Mouse (Mus musculus) layer of hippocampus, adult 2 months (tissue): ENCODE measurements at regions not wholly inside any gene's neighbourhood (a gene's known extent, or its start where the extent isn't known, plus 50 kb on each side); places are given as distances from the start of the nearest gene placed in this dataset.

Source experiments
- DNase-seq, 2 experiments: peaks; one replicate each; pipeline ENCODE4 v3.0.0; 2022; ENCODE audit warnings: low spot score in 2 of 2
- H3K27ac ChIP-seq: fragments of 200-600 bp; 2 replicates; pipeline ENCODE4 v1.8.1; 2022
- H3K4me3 ChIP-seq: fragments of 200-600 bp; 2 replicates; pipeline ENCODE4 v1.8.1; 2022; ENCODE audit warnings: mild to moderate bottlenecking
- CTCF ChIP-seq: fragments of 200-600 bp; conservative IDR thresholded peaks from 2 replicates; pipeline ENCODE4 v1.8.1; 2022; ENCODE audit warnings: antibody characterized with exemption, mild to moderate bottlenecking, moderate library complexity

DNA sequence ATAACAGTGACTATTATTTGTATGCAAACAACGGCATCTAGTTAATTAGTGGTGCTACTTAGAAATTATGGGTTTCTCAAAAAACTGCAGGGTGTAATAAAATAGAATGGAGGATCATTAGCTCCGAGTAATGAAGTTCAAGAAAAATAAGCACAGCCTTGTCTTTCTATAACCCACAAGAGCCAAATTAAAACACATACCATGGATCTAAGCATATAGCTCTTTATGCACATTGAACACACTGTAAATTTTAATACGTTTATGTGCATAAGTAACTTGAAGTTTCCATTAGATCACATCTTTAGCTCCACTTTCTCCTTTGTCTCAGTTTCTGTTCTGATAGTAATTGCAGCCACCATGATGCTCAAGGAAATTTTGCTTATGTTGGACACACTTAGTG, 919.5 kb downstream of the Cdh8 start:
- no peak for DNase-seq
- no peak for TF ChIP-seq CTCF
- H3K27ac ChIP-seq = no peak overlapping the region
- no peak overlapping the region for H3K4me3 ChIP-seq

DNA sequence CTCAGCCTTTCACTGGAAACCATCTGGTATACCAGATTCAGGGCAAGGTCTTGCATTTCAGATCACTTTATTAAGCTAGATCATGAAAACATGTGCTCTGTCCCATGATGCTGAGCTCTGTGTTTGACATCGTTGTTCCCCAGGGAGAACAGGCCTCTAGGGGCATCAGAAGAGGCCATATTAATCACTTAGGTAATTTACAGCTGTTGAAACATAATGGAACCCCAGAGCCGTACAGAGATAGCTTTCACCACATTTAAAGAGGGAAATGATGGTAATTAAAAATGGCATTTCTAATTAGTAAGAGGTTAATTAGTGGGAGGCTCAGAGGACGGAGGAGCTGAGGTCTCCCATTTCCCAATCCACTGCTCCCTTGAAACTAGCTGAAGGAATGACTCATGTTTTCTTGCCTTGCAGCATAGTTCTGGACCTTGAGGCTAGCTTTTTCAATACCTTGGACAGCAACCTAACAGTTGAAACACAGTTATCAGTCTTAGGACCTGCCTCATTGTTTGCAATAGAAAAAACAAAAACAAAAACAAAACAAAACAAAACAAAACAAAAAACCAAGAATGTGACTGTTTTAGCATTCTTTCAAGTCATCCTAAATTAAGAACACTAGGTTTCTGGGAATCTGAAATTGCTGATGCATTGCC, 952.8 kb downstream of the Cdh8 start:
- H3K4me3 ChIP-seq = no peak overlapping the region
- DNase-seq = no peak
- no peak for TF ChIP-seq CTCF
- no peak overlapping the region for H3K27ac ChIP-seq

DNA sequence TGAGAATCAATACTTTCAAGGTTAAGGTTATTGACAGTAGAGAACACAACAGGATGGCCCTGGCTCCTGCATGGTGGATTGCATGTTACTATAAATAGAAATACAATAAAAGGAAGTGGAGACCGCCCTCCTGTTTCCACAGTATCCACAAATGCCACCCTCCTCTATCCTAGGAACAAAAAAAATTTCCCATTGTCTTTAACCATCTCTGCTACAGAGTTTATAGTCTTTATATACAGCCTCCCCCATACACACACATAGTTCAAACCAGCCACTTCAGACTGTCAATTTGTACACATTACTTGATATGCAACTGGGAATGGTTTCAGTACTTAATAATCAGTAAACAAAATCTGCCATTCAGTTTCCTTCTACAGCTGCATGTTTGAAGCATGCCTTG, 960.7 kb downstream of the Cdh8 start:
- TF ChIP-seq CTCF = no peak
- no peak for DNase-seq
- Histone ChIP-seq H3K27ac (no peak overlapping the region), H3K4me3 (no peak overlapping the region)
